Mouse (Mus musculus) testis, adult 2 months (tissue): ENCODE measurements around the gene Pigc.

ENCODE experiments used
- CTCF ChIP-seq: fragments of 200-500 bp; IDR thresholded peaks from 2 replicates; pipeline ENCODE4 v1.5.1; 2012; ENCODE audit warnings: low read depth, mild to moderate bottlenecking, inconsistent platforms, low read length, moderate library complexity; ENCODE audit not compliant: control insufficient read depth, insufficient read depth, insufficient replicate concordance
- POLR2A ChIP-seq: fragments of 200-500 bp; IDR thresholded peaks from 2 replicates; pipeline ENCODE4 v1.6.1; 2012; ENCODE audit warnings: low read depth, mild to moderate bottlenecking, inconsistent platforms, low read length, moderate library complexity; ENCODE audit not compliant: control insufficient read depth

DNA sequence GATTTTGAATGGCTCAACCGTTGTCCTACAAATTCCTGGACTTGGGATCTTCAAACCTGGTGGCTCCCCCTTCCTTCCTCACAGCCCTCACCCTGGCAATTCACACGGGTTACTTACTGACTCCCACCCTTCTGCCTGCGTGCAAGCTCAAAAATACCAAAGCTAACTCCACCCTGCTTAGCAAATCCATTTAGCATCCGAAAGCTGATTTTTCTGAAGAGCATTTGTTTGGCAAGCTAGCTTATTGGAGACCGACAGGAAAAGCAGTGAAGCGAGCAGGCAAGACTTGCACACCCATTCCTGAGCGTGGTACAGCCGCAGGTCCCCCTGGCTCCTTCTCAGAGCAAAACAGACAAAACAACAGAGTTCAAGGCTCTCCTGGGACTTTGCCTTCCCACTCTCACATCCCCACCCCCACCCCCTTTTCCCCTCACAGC, 39.7 kb downstream of the Pigc start:
- no peak for TF ChIP-seq CTCF
- TF ChIP-seq POLR2A = no peak
